Mouse (Mus musculus) brain, embryonic 14.5 days (tissue): Measurements from ENCODE around the gene Prkcz. TPM values are rescaled to one million over a fixed set of nuclear protein-coding genes. Genes with fewer than 3 reads are reported as not detected.

Source experiments
- DNase-seq: peaks from one replicate; pipeline ENCODE4 v3.0.0-alpha.2; 2011; ENCODE audit warnings: low read depth
- CTCF ChIP-seq: fragments of 200-500 bp; IDR thresholded peaks from 2 replicates; pipeline ENCODE4 v1.5.1; 2012; ENCODE audit warnings: inconsistent platforms, mild to moderate bottlenecking, moderate library complexity, borderline replicate concordance; ENCODE audit not compliant: insufficient read depth, insufficient read length; ENCODE audit errors: extremely low read depth
- POLR2A ChIP-seq: fragments of 200-500 bp; IDR thresholded peaks from 2 replicates; pipeline ENCODE4 v1.6.1; 2012; ENCODE audit warnings: mild to moderate bottlenecking, inconsistent platforms, borderline replicate concordance; ENCODE audit not compliant: poor library complexity, insufficient read depth, insufficient read length, severe bottlenecking; ENCODE audit errors: extremely low read depth
- polyA plus RNA-seq: library from polyadenylated mRNA; depleted of rRNA; stranded (reverse); fragments of >200 nt; gene quantifications from 2 replicates; pipeline ENCODE4 v1.2.3, GENCODE M21; 2012

Gene Prkcz
- polyA plus RNA-seq, 1 experiment: 80.3 TPM

DNA sequence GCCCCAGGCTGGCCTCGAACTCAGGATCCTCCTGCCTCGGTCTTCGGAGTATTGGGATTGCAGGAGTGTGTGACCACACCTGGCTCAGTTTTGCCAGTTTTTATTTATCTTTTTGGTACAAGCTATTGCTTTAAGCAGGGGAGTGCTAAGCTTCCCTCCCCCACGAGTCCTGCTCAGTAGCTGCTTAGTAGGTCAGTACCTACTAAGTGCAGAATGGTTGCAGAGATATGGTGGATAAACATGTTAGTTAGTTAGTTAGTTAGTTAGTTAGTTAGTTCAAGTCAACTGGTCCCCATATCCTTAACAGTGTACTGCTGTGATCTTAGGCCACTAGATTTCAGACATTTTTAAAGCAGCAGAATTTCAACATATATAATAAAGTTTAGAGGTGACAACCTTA lies 75.1 kb downstream of the Prkcz start:
- DNase-seq: no peak
- TF ChIP-seq CTCF (no peak), POLR2A (no peak)

DNA sequence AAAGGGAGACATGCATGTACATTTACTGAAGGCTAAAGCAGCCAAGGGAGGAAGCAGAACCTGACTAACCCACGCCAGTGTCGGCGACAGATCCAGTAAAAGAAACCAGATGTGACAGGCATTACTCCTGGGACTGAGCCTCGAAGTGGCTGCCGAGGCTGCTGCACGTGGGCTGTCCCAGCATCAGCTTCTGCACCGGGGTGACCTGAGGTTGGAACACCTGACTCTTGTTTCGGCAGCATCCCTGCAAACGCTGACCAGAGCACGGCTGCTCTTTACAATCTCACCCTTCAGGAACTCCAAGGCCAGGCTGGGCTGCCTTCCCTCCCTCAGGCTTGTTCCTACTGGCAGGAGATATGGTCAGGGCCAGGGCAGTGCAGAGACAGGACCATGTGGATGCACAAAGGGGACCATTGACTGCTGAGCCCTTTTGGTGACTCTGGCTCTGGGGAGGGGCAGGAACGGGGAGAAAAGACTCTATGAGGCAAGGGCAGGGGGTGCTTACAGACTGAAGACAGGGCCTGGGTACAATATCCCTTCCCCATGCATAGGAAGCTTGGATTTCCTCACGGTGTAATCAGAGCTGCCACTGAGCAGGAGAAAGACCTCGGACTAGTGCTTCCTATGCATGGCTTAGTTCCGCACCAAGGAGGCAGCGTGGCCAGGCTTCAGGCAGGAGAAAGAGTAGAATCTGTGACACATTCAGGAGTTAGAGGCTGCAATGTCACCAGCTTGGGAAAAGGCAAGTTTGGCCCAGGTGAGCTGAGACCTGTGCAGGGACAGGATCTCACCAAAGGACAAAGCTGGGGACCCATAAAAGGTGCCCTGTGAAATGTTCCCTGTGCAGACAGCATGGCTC lies 76.4 kb downstream of the Prkcz start:
- no peak for DNase-seq
- TF ChIP-seq CTCF: no peak
- TF ChIP-seq POLR2A: no peak

DNA sequence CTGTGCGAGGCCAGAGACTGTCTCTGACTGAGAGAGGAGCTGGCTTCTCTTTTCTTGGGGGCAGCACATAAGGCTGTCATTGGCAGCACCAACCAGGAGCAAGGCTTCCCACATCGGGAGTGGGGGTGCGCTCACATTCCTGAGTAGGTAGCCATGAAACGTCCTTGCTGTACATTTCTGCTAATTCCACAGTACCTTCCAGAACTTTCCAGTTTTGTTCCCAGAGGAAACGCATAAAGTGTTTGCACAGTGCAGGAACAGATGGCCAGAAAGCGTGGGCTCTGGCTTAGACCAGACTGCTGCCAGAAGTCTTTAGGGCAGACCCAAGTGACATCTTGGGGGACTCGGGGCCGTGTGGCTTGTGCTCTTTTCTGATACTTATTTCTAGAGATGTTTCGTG lies 77.6 kb downstream of the Prkcz start:
- no peak for TF ChIP-seq CTCF
- no peak for DNase-seq

DNA sequence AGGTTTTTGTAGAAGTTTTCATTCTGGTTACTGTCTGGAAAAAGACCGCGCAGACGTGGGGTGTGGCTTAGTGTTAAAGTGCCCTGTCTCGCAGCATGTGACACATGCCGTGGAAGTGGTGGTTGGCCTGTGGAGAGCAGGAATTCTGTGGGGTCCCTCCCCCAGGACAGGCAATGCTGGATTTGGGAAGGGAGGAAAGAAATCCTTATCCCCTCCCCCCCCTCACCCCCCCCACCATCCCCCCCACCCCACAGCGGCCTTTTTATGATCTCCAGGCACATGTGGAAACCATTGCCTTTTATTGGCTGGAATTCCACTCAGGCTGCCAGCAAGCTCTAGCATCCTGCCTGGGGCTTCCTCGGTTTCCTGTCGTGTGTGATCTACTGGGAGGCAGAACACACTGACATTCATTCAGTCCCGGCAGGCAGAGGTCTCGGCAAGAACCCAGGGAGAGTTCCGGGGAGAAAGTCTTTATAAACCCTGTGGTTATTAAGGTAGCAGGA lies 78.1 kb downstream of the Prkcz start:
- TF ChIP-seq POLR2A (no peak), CTCF (no peak)
- DNase-seq: peak; percentile 44

DNA sequence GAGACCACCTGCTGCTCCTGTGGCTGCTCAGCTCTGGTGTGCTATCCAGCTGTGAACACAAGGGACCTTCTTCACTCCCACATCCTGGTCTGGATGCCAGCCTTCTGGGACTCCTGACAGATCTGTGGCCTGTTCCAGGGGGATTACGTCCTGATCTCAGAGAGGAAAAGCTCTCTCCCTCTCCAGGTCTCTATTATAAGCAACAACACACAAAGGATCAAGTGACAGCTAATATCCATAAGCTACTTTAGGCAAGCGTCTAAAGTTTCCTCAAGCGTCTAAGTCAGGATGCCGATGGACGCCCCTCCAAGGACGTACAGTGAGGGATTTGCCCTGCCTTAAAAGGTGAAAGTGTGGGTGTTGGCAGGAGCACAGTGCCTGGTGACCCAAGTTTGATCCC lies 78.9 kb downstream of the Prkcz start:
- no peak for DNase-seq
- TF ChIP-seq POLR2A (no peak), CTCF (no peak)

DNA sequence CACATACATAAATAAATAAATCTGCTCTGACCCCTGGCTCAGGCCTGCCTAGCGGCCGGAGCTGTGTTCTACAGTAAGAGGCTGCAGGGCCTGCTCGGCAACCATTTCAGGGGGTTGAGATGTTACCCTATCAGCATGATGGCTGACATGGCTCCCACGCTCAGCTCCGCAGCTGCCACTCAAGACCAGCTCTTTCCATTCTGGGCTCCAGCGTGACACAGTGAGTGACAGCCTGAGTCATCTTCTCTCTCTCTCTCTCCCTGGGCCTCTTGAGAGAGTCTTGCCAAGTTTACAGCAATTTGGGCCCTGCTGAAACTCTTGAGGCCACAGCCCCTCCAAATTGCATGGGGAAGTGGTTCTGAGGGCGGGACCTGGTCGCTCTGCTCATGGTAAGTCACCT lies 79.5 kb downstream of the Prkcz start:
- DNase-seq: no peak
- TF ChIP-seq CTCF (no peak), POLR2A (no peak)

DNA sequence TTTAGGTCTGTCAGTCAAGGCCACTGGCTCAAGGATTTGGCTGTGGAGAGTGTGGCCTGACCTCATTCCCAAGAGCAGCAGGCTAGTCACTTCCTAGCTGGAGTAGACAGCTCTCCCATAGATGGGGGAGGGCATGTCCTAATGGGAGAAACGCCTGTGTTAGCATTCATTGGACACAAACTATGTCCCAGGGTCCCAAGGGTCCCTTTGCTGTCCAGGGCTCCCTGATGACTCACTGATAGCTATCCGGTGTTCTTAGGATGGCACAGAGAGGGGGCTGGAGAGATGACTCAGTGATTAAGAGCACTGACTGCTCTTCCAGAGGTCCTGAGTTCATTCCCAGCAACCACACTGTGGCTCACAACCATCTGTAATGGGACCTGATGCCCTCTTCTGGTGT lies 79.9 kb downstream of the Prkcz start:
- no peak for DNase-seq
- TF ChIP-seq POLR2A: no peak
- TF ChIP-seq CTCF: no peak

DNA sequence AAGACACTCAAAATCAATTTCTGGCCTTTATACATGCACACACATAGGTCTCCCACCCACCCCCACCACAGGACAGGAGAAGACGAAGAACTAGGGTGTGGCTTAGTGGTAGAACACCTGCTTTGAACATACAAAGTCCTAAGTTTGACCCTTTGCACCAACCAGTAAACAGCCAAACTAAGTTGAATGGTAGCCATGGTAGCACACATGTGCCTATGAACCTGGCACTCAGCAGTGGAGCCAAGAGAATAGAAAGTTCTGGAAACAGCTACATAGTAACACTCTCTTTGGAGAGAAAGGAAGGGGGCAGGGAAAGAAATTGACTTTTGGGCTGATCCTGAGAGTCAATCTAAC lies 80.4 kb downstream of the Prkcz start:
- no peak for DNase-seq
- TF ChIP-seq CTCF (no peak), POLR2A (no peak)

DNA sequence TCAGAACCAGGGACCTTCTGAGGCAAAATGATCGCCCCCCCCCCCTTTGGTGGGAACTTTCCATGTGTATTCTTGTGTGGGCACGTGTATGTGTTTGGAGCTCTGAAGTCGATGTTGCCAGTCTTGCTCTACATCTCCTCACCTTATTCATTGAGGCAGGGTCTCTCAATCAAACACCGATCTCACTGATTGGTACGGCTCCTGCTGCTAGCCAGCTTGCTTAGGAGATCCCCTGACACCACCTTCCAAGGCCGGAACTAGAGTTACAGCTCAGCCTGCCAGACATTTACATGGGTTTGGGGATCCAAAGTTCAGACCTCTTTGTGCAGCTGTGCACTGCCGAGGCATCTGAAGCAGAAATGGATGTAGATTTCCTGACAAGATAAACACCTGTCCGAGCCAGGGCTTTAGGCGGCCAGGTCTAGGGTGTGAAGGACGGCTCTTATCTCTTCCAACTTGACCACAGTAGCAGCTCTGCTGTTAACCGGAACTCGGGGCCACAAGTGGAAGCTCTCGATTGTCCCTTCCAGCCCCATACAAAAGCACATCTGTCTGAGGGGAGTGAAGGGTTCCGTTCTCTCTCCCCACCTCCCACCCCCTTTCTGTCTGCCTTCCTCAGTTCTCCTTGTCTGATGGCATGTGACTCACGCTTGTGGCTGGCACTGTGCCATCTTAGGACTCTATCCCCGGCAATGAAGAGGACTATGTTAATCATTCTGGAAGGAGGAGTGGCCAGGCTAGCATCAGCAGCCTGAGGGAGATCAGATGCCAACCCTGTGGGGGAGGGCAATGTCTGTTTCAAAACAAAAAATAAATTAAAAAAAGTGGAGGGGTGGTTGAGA lies 81.0 kb downstream of the Prkcz start:
- DNase-seq: peak; percentile 68
- TF ChIP-seq POLR2A (no peak), CTCF (no peak)

DNA sequence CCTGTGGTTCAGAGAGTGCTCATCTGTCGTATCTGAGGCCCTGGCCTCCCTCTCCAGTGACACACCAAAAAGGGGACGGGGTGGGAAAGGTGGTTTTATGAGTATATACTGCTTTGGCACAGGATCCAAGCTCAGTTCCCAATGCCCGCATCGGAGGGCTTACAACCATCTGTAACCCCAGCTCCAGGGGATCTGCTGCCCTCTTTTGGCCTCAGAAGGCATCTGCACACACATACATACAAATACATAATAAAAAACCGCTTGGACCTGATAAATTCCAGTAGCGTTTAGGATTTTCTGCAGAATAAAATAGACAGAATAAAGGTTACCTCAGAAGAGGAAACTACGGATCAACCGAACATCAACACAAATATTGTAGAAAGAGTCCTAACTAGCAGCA lies 82.1 kb downstream of the Prkcz start:
- no peak for DNase-seq
- TF ChIP-seq POLR2A (no peak), CTCF (peak; percentile 35; the same call in 1 of the 2 replicates)

DNA sequence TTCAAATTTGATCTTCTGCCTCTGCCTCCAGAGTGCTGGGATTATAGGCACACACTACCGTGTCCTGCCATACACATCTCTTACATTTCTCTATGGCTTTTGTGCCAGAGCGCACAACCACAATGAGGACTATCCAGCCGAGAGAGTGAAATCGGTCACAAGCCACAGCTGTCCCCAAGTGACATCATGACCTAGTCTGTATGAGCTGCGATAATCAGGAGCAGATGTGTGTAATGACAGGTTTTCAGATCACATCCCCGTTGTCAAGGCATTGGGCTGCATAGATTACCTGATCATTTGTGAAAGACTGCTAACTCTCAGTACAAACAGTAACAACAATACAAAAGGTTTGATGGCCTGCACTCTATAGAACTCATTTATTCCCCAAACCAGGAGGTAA lies 83.2 kb downstream of the Prkcz start:
- TF ChIP-seq CTCF (no peak), POLR2A (no peak)
- no peak for DNase-seq
